8 mouse cellular contexts compared by ENCODE assay signal in genomic region chr4:59035786-59036350, GRCm38 (mm10). TPM values are rescaled to one million over a fixed set of nuclear protein-coding genes. Genes with fewer than 3 reads are reported as not detected.
DNase-seq lines count a peak whose midpoint lies in the region; ATAC-seq lines count a peak whose summit lies in the region.

No protein-coding gene starts in this region.

- H3K4me1 ChIP-seq in heart, embryonic 10.5 days: 0 out of 2 replicates have a peak, but pooled peaks cover 14% of the 10 kb centered on the region
- H3K4me1 ChIP-seq in hindbrain, embryonic 10.5 days (replicated peaks): peaks cover 15% of the 10 kb centered on the region; the same call in 1 of the 2 replicates
- H3K4me1 ChIP-seq in midbrain, embryonic 11.5 days (ENCODE audit: control insufficient read depth, insufficient read depth, low read length): 0 out of 2 replicates have a peak, but pooled peaks cover 2% of the 10 kb centered on the region

- no peak overlapping the region for H3K27ac ChIP-seq in heart, embryonic 10.5 days
- H3K27ac ChIP-seq in hindbrain, embryonic 10.5 days: peak overlapping the region; percentile 93
- H3K27ac ChIP-seq in midbrain, embryonic 11.5 days (ENCODE audit: low read depth, low read length): peak overlapping the region; percentile 57; the same call in 1 of the 2 replicates

- no peaks in the 10 kb centered on the region for H3K9me3 ChIP-seq in heart, embryonic 10.5 days
- H3K9me3 ChIP-seq in hindbrain, embryonic 10.5 days: peaks cover 10% of the 10 kb centered on the region; the same call in 1 of the 2 replicates
- H3K9me3 ChIP-seq in midbrain, embryonic 11.5 days (ENCODE audit: control insufficient read depth, low read length): no peaks in the 10 kb centered on the region

- peak; percentile 38 for ATAC-seq in midbrain, embryonic 11.5 days (ENCODE audit: low FRiP score)
- no peak for ATAC-seq in megakaryocyte-erythroid progenitor cell, adult 5-6 weeks (replicated peaks; ENCODE audit: low FRiP score, low TSS enrichment, poor library complexity, severe bottlenecking)

- H3K4me2 ChIP-seq in midbrain, embryonic 11.5 days: peak overlapping the region; percentile 76

- no peaks in the 10 kb centered on the region for H3K27me3 ChIP-seq in heart, embryonic 10.5 days (ENCODE audit: insufficient read depth, poor library complexity, severe bottlenecking)
- H3K27me3 ChIP-seq in hindbrain, embryonic 10.5 days (ENCODE audit: insufficient read depth, poor library complexity, severe bottlenecking): no peaks in the 10 kb centered on the region
- H3K27me3 ChIP-seq in midbrain, embryonic 11.5 days (ENCODE audit: control insufficient read depth, insufficient read depth, low read length): no peaks in the 10 kb centered on the region

- peak overlapping the region; percentile 80 for H3K4me3 ChIP-seq in heart, embryonic 10.5 days
- H3K4me3 ChIP-seq in hindbrain, embryonic 10.5 days: peak overlapping the region; percentile 84
- H3K4me3 ChIP-seq in midbrain, embryonic 11.5 days (ENCODE audit: low read depth, low read length): peak overlapping the region; percentile 75

- no peaks in the 10 kb centered on the region for H3K36me3 ChIP-seq in heart, embryonic 10.5 days
- H3K36me3 ChIP-seq in hindbrain, embryonic 10.5 days: peaks cover 16% of the 10 kb centered on the region; the same call in 1 of the 2 replicates
- no peaks in the 10 kb centered on the region; the same call in 1 of the 2 replicates for H3K36me3 ChIP-seq in midbrain, embryonic 11.5 days (ENCODE audit: control insufficient read depth, insufficient read depth, low read length)

- peak overlapping the region; percentile 89 for H3K9ac ChIP-seq in midbrain, embryonic 11.5 days (ENCODE audit: low read length)

- 67% methylated on average over 18 of the region's 18 CpGs for WGBS in heart, embryonic 10.5 days
- WGBS in hindbrain, embryonic 10.5 days: 64% methylated on average over 18 of the region's 18 CpGs
- 54% methylated on average over 18 of the region's 18 CpGs for WGBS in midbrain, embryonic 11.5 days

- no peak for DNase-seq in heart, embryonic 10.5 days (ENCODE audit: low spot score)
- no peak for DNase-seq in heart, adult 18-20 months
- DNase-seq in thymus, postnatal 14 days: peak; percentile 23
- no peak for DNase-seq in thymus, postnatal 0 days (ENCODE audit: low spot score)
- DNase-seq in hindbrain, embryonic 10.5 days (ENCODE audit: low spot score): no peak
- DNase-seq in midbrain, embryonic 11.5 days (ENCODE audit: low spot score, missing footprints): no peak
- no peak for DNase-seq in yolk sac, embryonic 10.5 days (ENCODE audit: low spot score)

RNA-seq across cellular contexts. Expression of gene Gng10, which starts 1.0 kb away (rescaled TPM):
- 44.4 and 55.4 TPM in 2 replicates for polyA plus RNA-seq in heart, embryonic 10.5 days (2016; fragmentation: Nextera tagmentation; extraction: Ambion mirVana)
- total RNA-seq in heart, adult 18-20 months (2021): 10 to 100 TPM; 13.4 to 15.5 TPM
- polyA plus RNA-seq in thymus, postnatal 0 days (2015; fragmentation: Nextera tagmentation; extraction: Ambion mirVana): 124 and 128 TPM in 2 replicates
- polyA plus RNA-seq in hindbrain, embryonic 10.5 days (2016; fragmentation: Nextera tagmentation; extraction: Ambion mirVana): 66.3 and 77.8 TPM in 2 replicates
- 89.7 and 95.8 TPM in 2 replicates for polyA plus RNA-seq in midbrain, embryonic 11.5 days (2014; fragmentation: Nextera tagmentation; extraction: Ambion mirVana)
- total RNA-seq in megakaryocyte-erythroid progenitor cell, adult 5-6 weeks (2014; fragmentation: Nextera tagmentation): 82.0 and 100 TPM in 2 replicates
- 58.5 and 65.7 TPM in 2 replicates for total RNA-seq in megakaryocyte-erythroid progenitor cell, adult 5-6 weeks (2017)

RNA-seq across cellular contexts. Expression of gene Gm20503, which starts 32.9 kb away (rescaled TPM):
- 10.9 and 14.1 TPM in 2 replicates for polyA plus RNA-seq in heart, embryonic 10.5 days (2016; fragmentation: Nextera tagmentation; extraction: Ambion mirVana)
- 1 to 10 TPM; 4.2 to 4.4 TPM for total RNA-seq in heart, adult 18-20 months (2021)
- polyA plus RNA-seq in thymus, postnatal 0 days (2015; fragmentation: Nextera tagmentation; extraction: Ambion mirVana): 8.4 and 12.0 TPM in 2 replicates
- polyA plus RNA-seq in hindbrain, embryonic 10.5 days (2016; fragmentation: Nextera tagmentation; extraction: Ambion mirVana): 10.5 and 13.3 TPM in 2 replicates
- polyA plus RNA-seq in midbrain, embryonic 11.5 days (2014; fragmentation: Nextera tagmentation; extraction: Ambion mirVana): 5.4 and 7.8 TPM in 2 replicates
- total RNA-seq in megakaryocyte-erythroid progenitor cell, adult 5-6 weeks (2014; fragmentation: Nextera tagmentation): not detected in 2 replicates
- not detected in 2 replicates for total RNA-seq in megakaryocyte-erythroid progenitor cell, adult 5-6 weeks (2017)

RNA-seq across cellular contexts. Expression of gene Dnajc25, which starts 41.0 kb away (rescaled TPM):
- polyA plus RNA-seq in heart, embryonic 10.5 days (2016; fragmentation: Nextera tagmentation; extraction: Ambion mirVana): 7.4 and 11.4 TPM in 2 replicates
- 10 to 100 TPM; 19.8 to 22.3 TPM for total RNA-seq in heart, adult 18-20 months (2021)
- 5.7 and 6.9 TPM in 2 replicates for polyA plus RNA-seq in thymus, postnatal 0 days (2015; fragmentation: Nextera tagmentation; extraction: Ambion mirVana)
- polyA plus RNA-seq in hindbrain, embryonic 10.5 days (2016; fragmentation: Nextera tagmentation; extraction: Ambion mirVana): 5.9 and 9.0 TPM in 2 replicates
- polyA plus RNA-seq in midbrain, embryonic 11.5 days (2014; fragmentation: Nextera tagmentation; extraction: Ambion mirVana): 5.3 and 5.5 TPM in 2 replicates
- total RNA-seq in megakaryocyte-erythroid progenitor cell, adult 5-6 weeks (2014; fragmentation: Nextera tagmentation): 10.3 and 10.5 TPM in 2 replicates
- total RNA-seq in megakaryocyte-erythroid progenitor cell, adult 5-6 weeks (2017): 24.5 and 44.0 TPM in 2 replicates

RNA-seq across cellular contexts. Expression of gene Ptgr1, which starts 48.9 kb away (rescaled TPM):
- 10.6 and 17.0 TPM in 2 replicates for polyA plus RNA-seq in heart, embryonic 10.5 days (2016; fragmentation: Nextera tagmentation; extraction: Ambion mirVana)
- total RNA-seq in heart, adult 18-20 months (2021): 1 to 10 TPM; 3.0 to 3.7 TPM
- 14.4 and 14.6 TPM in 2 replicates for polyA plus RNA-seq in thymus, postnatal 0 days (2015; fragmentation: Nextera tagmentation; extraction: Ambion mirVana)
- 13.5 and 14.8 TPM in 2 replicates for polyA plus RNA-seq in hindbrain, embryonic 10.5 days (2016; fragmentation: Nextera tagmentation; extraction: Ambion mirVana)
- 16.2 and 17.6 TPM in 2 replicates for polyA plus RNA-seq in midbrain, embryonic 11.5 days (2014; fragmentation: Nextera tagmentation; extraction: Ambion mirVana)
- total RNA-seq in megakaryocyte-erythroid progenitor cell, adult 5-6 weeks (2014; fragmentation: Nextera tagmentation): 5.0 and 14.5 TPM in 2 replicates
- 12.8 and 16.2 TPM in 2 replicates for total RNA-seq in megakaryocyte-erythroid progenitor cell, adult 5-6 weeks (2017)
